In the genomic region with DNA sequence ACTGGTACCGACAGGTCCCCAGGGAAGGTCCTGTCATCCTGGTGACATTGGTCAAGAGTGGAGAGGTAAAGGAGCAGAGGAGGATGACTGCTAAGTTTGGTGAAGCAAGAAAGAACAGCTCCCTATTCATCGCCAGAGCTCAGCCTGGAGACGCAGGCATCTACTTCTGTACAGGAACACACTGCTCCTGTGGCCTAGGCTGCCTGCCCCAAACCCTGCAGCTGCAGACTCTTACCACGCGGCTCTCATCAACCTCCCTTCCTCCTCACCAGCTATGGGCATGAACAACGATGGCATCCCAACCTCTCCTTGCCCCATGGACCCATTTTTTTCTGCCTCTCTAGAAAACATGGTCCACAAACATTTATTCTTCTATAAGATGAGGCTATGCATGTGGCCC, we compare ENCODE assay signal across 25 mouse cellular contexts.
DNase-seq lines count a peak whose midpoint lies in the region; TF ChIP-seq lines count a peak whose summit lies in the region.
"Had no signal": no experiment of that assay in that cellular context is flagged by ENCODE, and none has a peak within 500 bp of the region (broad histone marks: within the 10 kb centered on the region; RNA-seq: fewer than 3 reads in every experiment).

No protein-coding gene starts in this region.

- peak; percentile 32 for DNase-seq in thymus, adult 2 months
- DNase-seq in thymus, postnatal 14 days: peak; percentile 54
- DNase-seq in thymus, postnatal 4 days: peak; percentile 50
- no peak for DNase-seq in cerebellum, postnatal 36 days
- no peak for DNase-seq in heart, adult 9 months (ENCODE audit: low spot score in 2 of 2)
- DNase-seq in MN1 (ENCODE audit: low spot score): no peak
- DNase-seq: adrenal gland, adult 8-10 months; adrenal gland, postnatal 36 days; cerebellum, adult 2 months; cerebellum, adult 9-11 months; cerebellum, postnatal 25 days; embryo, embryonic 11 days; gastrocnemius, postnatal 25 days; heart, adult 18-20 months; heart, postnatal 14 days; heart, postnatal 4 days had no signal

- 52% methylated on average over 6 of the region's 6 CpGs for WGBS in thymus, adult 2 months

- no peaks in the 10 kb centered on the region for H3K27me3 ChIP-seq in E14TG2a.4 (ENCODE audit: insufficient read depth, low read length)
- no peaks in the 10 kb centered on the region for H3K27me3 ChIP-seq in thymus, adult 2 months (ENCODE audit: control insufficient read depth, insufficient read depth, low read length)
- H3K27me3 ChIP-seq: embryonic facial prominence, embryonic 13.5 days; forebrain, embryonic 12.5 days; heart, embryonic 13.5 days had no signal

- TF ChIP-seq CTCF in E14TG2a.4 (conservative IDR thresholded peaks at IDR 0.05; ENCODE audit: low read length): no peak
- TF ChIP-seq CTCF in thymus, adult 2 months (IDR thresholded peaks at IDR 0.05; ENCODE audit: borderline replicate concordance, control insufficient read depth, extremely low read depth, insufficient read depth, low read length, poor library complexity): no peak

- no peaks in the 10 kb centered on the region for H3K9me3 ChIP-seq in E14TG2a.4 (ENCODE audit: low read length)
- H3K9me3 ChIP-seq: embryonic facial prominence, embryonic 10.5 days; embryonic facial prominence, embryonic 13.5 days; forebrain, embryonic 12.5 days; heart, embryonic 10.5 days; heart, embryonic 13.5 days had no signal

- no peak for TF ChIP-seq POLR2A in thymus, adult 2 months (IDR thresholded peaks at IDR 0.05; ENCODE audit: control insufficient read depth, extremely low read depth, insufficient read depth, low read length, poor library complexity)

- peaks cover 9% of the 10 kb centered on the region for H3K4me1 ChIP-seq in E14TG2a.4 (replicated peaks; ENCODE audit: low read depth, low read length)
- H3K4me1 ChIP-seq in thymus, adult 2 months (replicated peaks; ENCODE audit: control insufficient read depth, insufficient read depth, low read length): peaks cover 10% of the 10 kb centered on the region
- H3K4me1 ChIP-seq: embryonic facial prominence, embryonic 10.5 days; embryonic facial prominence, embryonic 13.5 days; forebrain, embryonic 12.5 days; heart, embryonic 10.5 days; heart, embryonic 13.5 days had no signal

- H3K27ac ChIP-seq in thymus, adult 2 months (ENCODE audit: control insufficient read depth, insufficient read depth, low read length): peak overlapping the region; percentile 44; the same call in 1 of the 2 replicates
- H3K27ac ChIP-seq: embryonic facial prominence, embryonic 10.5 days; embryonic facial prominence, embryonic 13.5 days; forebrain, embryonic 12.5 days; heart, embryonic 10.5 days; heart, embryonic 13.5 days; hindbrain, embryonic 14.5 days; hindbrain, postnatal 0 days had no signal

- H3K36me3 ChIP-seq in E14TG2a.4 (ENCODE audit: insufficient read depth, low read length): 0 out of 2 replicates have a peak, but pooled peaks cover 4% of the 10 kb centered on the region
- no peaks in the 10 kb centered on the region for H3K36me3 ChIP-seq in thymus, adult 2 months (ENCODE audit: control insufficient read depth, insufficient read depth, low read length)
- H3K36me3 ChIP-seq: embryonic facial prominence, embryonic 10.5 days; embryonic facial prominence, embryonic 13.5 days; forebrain, embryonic 12.5 days; heart, embryonic 10.5 days; heart, embryonic 13.5 days had no signal

- H3K4me3 ChIP-seq in E14TG2a.4 (replicated peaks; ENCODE audit: low read length): peak overlapping the region; percentile 62
- H3K4me3 ChIP-seq in thymus, adult 2 months (ENCODE audit: control insufficient read depth, insufficient read depth, low read length): no peak overlapping the region
- H3K4me3 ChIP-seq: embryonic facial prominence, embryonic 10.5 days; embryonic facial prominence, embryonic 13.5 days; erythroblast, embryonic 14.5 days; forebrain, embryonic 12.5 days; heart, embryonic 10.5 days; heart, embryonic 13.5 days had no signal

Comparison
In these comparisons a context has a peak if more than half of its experiments do, and no peak if none do; other contexts are left out.
1. DNase-seq: peak in thymus, adult 2 months (single experiment), thymus, postnatal 14 days (single experiment) and thymus, postnatal 4 days (single experiment); none in cerebellum, postnatal 36 days (0 of 2), heart, adult 9 months (0 of 2) and MN1 (single experiment).